Mouse (Mus musculus) gastrocnemius, adult 2 months (tissue): ENCODE measurements around the gene Gp1ba. TPM values are rescaled to one million over a fixed set of nuclear protein-coding genes. Genes with fewer than 3 reads are reported as not detected.

Source experiments
- DNase-seq: peaks from one replicate; pipeline ENCODE4 v3.0.0; 2022
- H3K27ac ChIP-seq: fragments of 200-600 bp; 2 replicates; pipeline ENCODE4 v1.8.1; 2022; ENCODE audit warnings: mild to moderate bottlenecking
- H3K4me3 ChIP-seq: fragments of 200-600 bp; 2 replicates; pipeline ENCODE4 v1.8.1; 2022; ENCODE audit warnings: mild to moderate bottlenecking, moderate library complexity
- CTCF ChIP-seq: fragments of 200-600 bp; IDR thresholded peaks from 2 replicates; pipeline ENCODE4 v1.8.1; 2022; ENCODE audit warnings: antibody characterized with exemption, mild to moderate bottlenecking, moderate library complexity
- intact Hi-C: fragments of 180-260 bp; cut with DNase I; formaldehyde crosslinking; loops from one replicate; pipeline ENCODE4 v1.15.1; 2025
- long read RNA-seq, 2 experiments: library from polyadenylated mRNA; stranded (forward); transcript quantifications; one replicate each; pipeline ENCODE4 v2.0.0; 2021
- total RNA-seq, 2 experiments: library from RNA; stranded (reverse); gene quantifications; 2 replicates each; pipeline ENCODE4 v1.2.3; 2021

The Gp1ba gene
- total RNA-seq, result not detected
- long read RNA-seq, experiment 1, result 0 reads
- long read RNA-seq, experiment 2, result 0 reads

GRCm38 (mm10) chr11:70638714-70639278 lies at the start of gene Gp1ba:
Gene Gp1ba (plus strand): TSS chr11:70639122.
- intact Hi-C loops, result no loop called here
- TF ChIP-seq CTCF, result no peak
- H3K27ac ChIP-seq, result no peak within 1 kb of the TSS
- no peak within 1 kb of the TSS for H3K4me3 ChIP-seq
- no peak for DNase-seq

GRCm38 (mm10) chr11:70591733-70592132 lies 47.2 kb upstream of the Gp1ba start:
- H3K27ac ChIP-seq, result no peak overlapping the region
- DNase-seq, result no peak
- intact Hi-C loops, result no loop called here
- H3K4me3 ChIP-seq, result no peak overlapping the region
- no peak for TF ChIP-seq CTCF

GRCm38 (mm10) chr11:70594253-70594989 lies 44.5 kb upstream of the Gp1ba start:
- intact Hi-C loops, result no loop called here
- TF ChIP-seq CTCF, result no peak
- H3K4me3 ChIP-seq, result no peak overlapping the region
- DNase-seq, result peak; percentile 33
- peak overlapping the region; percentile 61 for H3K27ac ChIP-seq

GRCm38 (mm10) chr11:70595638-70596037 lies 43.3 kb upstream of the Gp1ba start:
- Histone ChIP-seq H3K27ac (peak overlapping the region; percentile 61), H3K4me3 (no peak overlapping the region)
- peak; percentile 12 for DNase-seq
- intact Hi-C loops, result no loop called here
- no peak for TF ChIP-seq CTCF

DNA sequence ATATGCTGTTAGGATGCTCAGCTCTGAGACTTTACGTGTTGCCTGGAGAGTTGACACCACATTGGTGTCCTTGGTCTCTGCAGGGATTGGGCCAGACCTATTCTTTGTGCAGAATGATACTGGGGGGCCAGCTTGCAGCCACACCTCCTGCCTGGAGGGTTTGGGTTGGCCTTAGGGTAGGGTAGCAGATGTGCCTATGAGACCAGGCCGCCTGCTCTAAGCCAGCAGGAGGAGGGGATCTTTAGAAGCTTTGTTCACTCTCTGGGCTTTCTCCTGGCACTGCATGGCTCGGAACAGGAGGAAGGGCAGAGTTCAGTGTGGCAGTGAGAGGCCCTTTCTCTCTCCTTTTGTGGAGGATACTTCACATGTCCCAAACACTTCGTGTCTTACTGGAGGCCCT lies 42.8 kb upstream of the Gp1ba start:
- intact Hi-C loops, result no loop called here
- TF ChIP-seq CTCF, result no peak
- H3K4me3 ChIP-seq, result no peak overlapping the region
- H3K27ac ChIP-seq, result peak overlapping the region; percentile 61
- DNase-seq, result no peak

DNA sequence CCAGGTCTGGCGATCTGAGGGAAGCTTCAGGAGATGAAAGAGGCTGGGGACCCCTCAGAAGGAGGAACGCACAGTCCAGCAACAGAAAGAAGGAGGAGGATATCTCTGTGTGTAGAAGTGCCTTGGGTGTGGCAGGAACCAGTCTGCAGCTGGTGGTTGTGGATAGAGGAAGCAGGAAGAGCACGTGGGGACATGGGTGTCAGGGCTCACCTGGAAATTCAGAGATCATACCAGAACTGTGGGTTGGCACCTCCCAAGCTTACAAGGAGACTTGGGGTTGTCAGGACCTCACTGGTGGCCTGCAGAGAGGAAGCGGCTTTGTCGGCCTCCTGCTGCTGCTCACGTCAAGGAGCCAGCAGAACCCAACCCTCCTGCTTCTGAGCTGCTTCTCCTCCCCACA lies 41.6 kb upstream of the Gp1ba start:
- intact Hi-C loops, result no loop called here
- no peak for DNase-seq
- Histone ChIP-seq H3K4me3 (no peak overlapping the region), H3K27ac (peak overlapping the region; percentile 20; the same call in 1 of the 2 replicates)
- no peak for TF ChIP-seq CTCF

DNA sequence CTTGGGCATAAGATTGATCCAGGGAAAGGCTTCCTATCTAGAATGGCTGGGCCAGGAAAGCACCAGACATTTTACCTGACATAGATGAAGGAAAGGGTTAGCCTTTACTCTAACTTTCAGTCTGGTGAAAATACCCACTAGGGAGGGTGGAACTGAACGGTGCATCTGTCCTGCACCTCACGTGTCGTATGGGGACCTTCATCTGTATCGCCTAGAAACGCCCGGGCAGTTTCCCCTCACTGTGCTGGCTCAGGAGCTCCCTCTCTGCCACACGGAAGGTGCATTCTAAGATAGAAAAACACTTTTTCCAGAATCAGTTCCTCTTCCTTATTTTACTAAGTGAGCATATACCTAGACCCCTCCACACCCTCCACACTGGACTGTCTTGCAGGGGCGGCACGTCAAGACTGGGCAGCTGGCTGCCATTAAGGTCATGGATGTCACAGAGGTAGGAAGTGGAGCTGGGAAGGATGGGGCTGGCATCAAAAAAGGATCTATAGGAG lies 40.4 kb upstream of the Gp1ba start:
- H3K27ac ChIP-seq, result no peak overlapping the region
- no peak overlapping the region for H3K4me3 ChIP-seq
- intact Hi-C loops, result no loop called here
- no peak for DNase-seq
- no peak for TF ChIP-seq CTCF

DNA sequence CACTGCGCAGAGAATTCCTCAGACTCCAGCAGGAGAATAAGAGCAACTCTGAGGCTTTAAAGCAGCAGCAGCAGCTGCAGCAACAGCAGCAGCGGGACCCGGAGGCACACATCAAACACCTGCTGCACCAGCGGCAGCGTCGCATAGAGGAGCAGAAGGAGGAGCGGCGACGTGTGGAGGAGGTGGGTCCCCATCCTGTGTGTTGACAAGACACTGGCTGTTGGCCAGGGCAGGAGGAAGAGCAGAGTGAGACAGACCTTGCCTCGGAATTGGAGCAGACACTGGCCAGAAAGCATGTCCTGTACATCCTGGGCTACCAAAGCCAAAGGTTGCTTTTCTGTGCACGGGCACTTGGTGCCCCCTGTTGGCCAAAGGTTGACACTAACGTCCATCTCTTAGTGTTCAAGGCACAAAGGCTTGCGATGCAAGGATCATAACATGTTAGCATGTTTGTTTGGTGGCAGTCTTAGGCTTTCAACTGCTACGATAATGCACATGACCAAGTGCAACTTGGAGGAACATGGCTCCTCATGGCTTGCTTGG lies 33.8 kb upstream of the Gp1ba start:
- Histone ChIP-seq H3K27ac (no peak overlapping the region), H3K4me3 (no peak overlapping the region)
- TF ChIP-seq CTCF, result peak; percentile 96
- intact Hi-C loops, result loop anchor here (1.0 to 10.0 kb wide), 3 partner anchors 68 to 170 kb away; partner anchors contain the start of gene Arrb2
- DNase-seq, result peak; percentile 79

DNA sequence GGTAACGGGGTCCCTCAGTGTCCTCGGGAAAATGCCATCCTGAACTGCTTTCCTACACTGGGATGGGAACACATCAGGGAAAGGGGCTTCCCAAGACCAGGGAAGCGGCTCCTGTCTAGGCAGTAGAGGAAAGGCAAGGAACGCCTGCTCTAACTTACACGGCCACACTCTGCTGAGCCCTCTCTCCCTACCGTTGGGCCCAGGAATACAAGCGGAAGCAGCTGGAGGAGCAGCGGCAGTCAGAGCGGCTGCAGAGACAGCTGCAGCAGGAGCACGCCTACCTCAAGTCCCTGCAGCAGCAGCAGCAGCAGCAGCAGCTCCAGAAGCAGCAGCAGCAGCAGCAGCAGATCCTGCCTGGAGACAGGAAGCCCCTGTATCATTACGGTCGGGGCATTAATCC lies 32.2 kb upstream of the Gp1ba start:
- H3K27ac ChIP-seq, result no peak overlapping the region
- intact Hi-C loops, result loop anchor here (5.0 to 10.0 kb wide), 2 partner anchors 69 to 172 kb away; partner anchors contain the start of gene Arrb2
- no peak for DNase-seq
- H3K4me3 ChIP-seq, result no peak overlapping the region
- TF ChIP-seq CTCF, result no peak

DNA sequence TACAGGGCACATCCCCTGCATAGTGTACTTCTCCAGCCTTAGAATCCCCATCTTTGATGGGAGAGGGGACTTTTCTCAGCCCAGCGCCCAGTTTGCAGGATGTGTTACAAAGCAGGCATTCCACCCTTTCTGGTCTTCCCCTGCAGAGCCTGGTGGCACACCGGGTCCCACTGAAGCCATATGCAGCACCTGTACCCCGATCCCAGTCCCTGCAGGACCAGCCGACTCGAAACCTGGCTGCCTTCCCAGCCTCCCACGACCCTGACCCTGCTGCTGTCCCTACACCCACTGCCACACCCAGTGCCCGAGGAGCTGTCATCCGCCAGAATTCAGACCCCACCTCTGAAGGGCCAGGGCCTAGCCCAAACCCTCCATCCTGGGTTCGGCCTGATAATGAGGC lies 31.3 kb upstream of the Gp1ba start:
- Histone ChIP-seq H3K4me3 (no peak overlapping the region), H3K27ac (no peak overlapping the region)
- DNase-seq, result no peak
- no peak for TF ChIP-seq CTCF
- intact Hi-C loops, result loop anchor here (5.0 to 10.0 kb wide), 2 partner anchors 70 to 173 kb away; partner anchors contain the start of gene Arrb2

DNA sequence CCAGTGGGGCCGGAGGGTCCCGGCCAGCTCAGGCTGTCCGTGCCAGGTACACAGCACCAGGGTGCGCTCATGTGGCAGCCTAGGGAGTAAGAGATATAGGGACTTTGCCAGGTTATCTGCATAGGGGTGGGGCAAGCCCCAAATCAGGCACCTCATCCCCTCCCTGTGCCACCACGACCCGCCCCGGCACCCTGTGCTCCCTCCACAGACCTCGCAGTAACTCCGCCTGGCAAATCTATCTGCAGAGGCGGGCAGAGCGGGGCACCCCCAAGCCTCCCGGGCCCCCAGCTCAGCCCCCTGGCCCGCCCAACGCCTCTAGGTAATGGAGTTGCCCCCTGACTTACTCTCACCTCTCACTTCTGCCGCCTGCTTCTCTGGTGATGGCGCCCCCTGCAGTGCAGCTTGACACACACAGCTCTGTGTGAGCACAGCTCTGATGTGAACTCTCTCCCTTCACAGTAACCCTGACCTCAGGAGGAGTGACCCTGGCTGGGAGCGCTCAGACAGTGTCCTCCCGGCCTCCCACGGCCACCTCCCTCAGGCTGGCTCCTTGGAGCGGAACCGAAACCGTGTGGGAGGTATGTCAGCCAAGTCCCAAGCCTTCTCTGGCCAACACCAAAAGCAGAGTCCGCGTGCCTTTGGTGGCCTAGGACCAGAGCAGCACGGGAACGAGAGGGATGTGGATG lies 30.4 kb upstream of the Gp1ba start:
- intact Hi-C loops, result loop anchor here (5.0 to 10.0 kb wide), 2 partner anchors 71 to 174 kb away; partner anchors contain the start of gene Arrb2
- no peak overlapping the region for H3K4me3 ChIP-seq
- peak; percentile 52 for TF ChIP-seq CTCF
- peak; percentile 50 for DNase-seq
- no peak overlapping the region for H3K27ac ChIP-seq

- intact Hi-C loops, result no loop called here
- DNase-seq, result no peak
- Histone ChIP-seq H3K4me3 (no peak overlapping the region), H3K27ac (no peak overlapping the region)
- no peak for TF ChIP-seq CTCF
These were observed 28.2 kb upstream of the Gp1ba start for GRCm38 (mm10) chr11:70610752-70611151.
